Mouse (Mus musculus) cerebellum, adult 2 months (tissue): ENCODE measurements around the gene Tex36.
A peak's percentile ranks its signal among the peaks of the same experiment; 100 is the strongest.

Source experiments
- CTCF ChIP-seq: fragments of 200-500 bp; IDR thresholded peaks from 2 replicates; pipeline ENCODE4 v1.5.1; 2011; ENCODE audit warnings: low read depth, mild to moderate bottlenecking, control low read depth, low read length, moderate library complexity, borderline replicate concordance; ENCODE audit not compliant: insufficient read depth
- POLR2A ChIP-seq: fragments of 200-500 bp; IDR thresholded peaks from 2 replicates; pipeline ENCODE4 v1.6.1; 2011; ENCODE audit warnings: low read length, control low read depth, borderline replicate concordance; ENCODE audit not compliant: insufficient read depth

GRCm38 (mm10) chr7:133620721-133621120 is 18.8 kb upstream of the Tex36 start:
- TF ChIP-seq CTCF, result peak; percentile 64
- no peak for TF ChIP-seq POLR2A
